Mouse (Mus musculus): ENCODE measurements at regions not wholly inside any gene's neighbourhood (a gene's known extent, or its start where the extent isn't known, plus 50 kb on each side); places are given as distances from the start of the nearest gene placed in this dataset.

GRCm38 (mm10) chr19:36235131-36235530 lies 113.0 kb upstream of the Pcgf5 start:
- DNase-seq: no peak

- DNase-seq: no peak
Measured at GRCm38 (mm10) chr19:36236576-36237345, 111.3 kb upstream of the Pcgf5 start.

- DNase-seq: no peak
Measured at GRCm38 (mm10) chr19:36237751-36238150, 110.4 kb upstream of the Pcgf5 start.

- no peak for DNase-seq
Measured at GRCm38 (mm10) chr19:36238536-36238935, 109.6 kb upstream of the Pcgf5 start.

- DNase-seq: no peak
Measured at GRCm38 (mm10) chr19:36242396-36242795, 105.7 kb upstream of the Pcgf5 start.

- no peak for DNase-seq
Measured at GRCm38 (mm10) chr19:36242946-36243345, 105.2 kb upstream of the Pcgf5 start.

GRCm38 (mm10) chr19:36252522-36252921 lies 95.6 kb upstream of the Pcgf5 start:
- DNase-seq: no peak

- peak; percentile 27 for DNase-seq
Measured at GRCm38 (mm10) chr19:36257748-36258538, 90.2 kb upstream of the Pcgf5 start.

- no peak for DNase-seq
Measured at GRCm38 (mm10) chr19:36261819-36262218, 86.3 kb upstream of the Pcgf5 start.

GRCm38 (mm10) chr19:36263923-36264322 lies 84.2 kb upstream of the Pcgf5 start:
- DNase-seq: no peak

GRCm38 (mm10) chr19:36264397-36264796 lies 83.7 kb upstream of the Pcgf5 start:
- DNase-seq: no peak

- no peak for DNase-seq
Measured at GRCm38 (mm10) chr19:36265276-36265675, 82.8 kb upstream of the Pcgf5 start.

GRCm38 (mm10) chr19:36266346-36266745 lies 81.8 kb upstream of the Pcgf5 start:
- no peak for DNase-seq

GRCm38 (mm10) chr19:36273466-36273865 lies 74.6 kb upstream of the Pcgf5 start:
- no peak for DNase-seq

- DNase-seq: no peak
Measured at GRCm38 (mm10) chr19:36285465-36285864, 62.6 kb upstream of the Pcgf5 start.

- no peak for DNase-seq
Measured at GRCm38 (mm10) chr19:36290778-36291177, 57.3 kb upstream of the Pcgf5 start.

GRCm38 (mm10) chr19:36293177-36293969 lies 54.7 kb upstream of the Pcgf5 start:
- no peak for DNase-seq
